Mouse (Mus musculus) cerebral cortex, adult 2 months (tissue): Measurements from ENCODE around the gene Abcc6.

Source experiments
- WGBS: fragments of 180-500 bp; shearing (Covaris S2); methylation state at CpG from one replicate; pipeline ENCODE4 v1.1.7; 2018; 5-methylcytosine and 5-hydroxymethylcytosine counted together

The Abcc6 gene

GRCm38 (mm10) chr7:45929688-45930087, 100.4 kb downstream of the Abcc6 start:
- WGBS, result 100% methylated on average over 1 of the region's 1 CpGs

- 33% methylated on average over 19 of the region's 23 CpGs for WGBS
Measured at GRCm38 (mm10) chr7:45928626-45929295, 101.3 kb downstream of the Abcc6 start.

- 38% methylated on average over 14 of the region's 14 CpGs for WGBS
Measured at GRCm38 (mm10) chr7:45924429-45924816, 105.7 kb downstream of the Abcc6 start.

- WGBS, result 12% methylated on average over 24 of the region's 24 CpGs
Measured at GRCm38 (mm10) chr7:45923762-45924428, 106.2 kb downstream of the Abcc6 start, which contains the start of gene Ccdc114. Ccdc114 (plus strand) TSS chr7:45924072.

GRCm38 (mm10) chr7:45922928-45923761, 107.0 kb downstream of the Abcc6 start:
- under 1% methylated on average over 37 of the region's 37 CpGs for WGBS

DNA sequence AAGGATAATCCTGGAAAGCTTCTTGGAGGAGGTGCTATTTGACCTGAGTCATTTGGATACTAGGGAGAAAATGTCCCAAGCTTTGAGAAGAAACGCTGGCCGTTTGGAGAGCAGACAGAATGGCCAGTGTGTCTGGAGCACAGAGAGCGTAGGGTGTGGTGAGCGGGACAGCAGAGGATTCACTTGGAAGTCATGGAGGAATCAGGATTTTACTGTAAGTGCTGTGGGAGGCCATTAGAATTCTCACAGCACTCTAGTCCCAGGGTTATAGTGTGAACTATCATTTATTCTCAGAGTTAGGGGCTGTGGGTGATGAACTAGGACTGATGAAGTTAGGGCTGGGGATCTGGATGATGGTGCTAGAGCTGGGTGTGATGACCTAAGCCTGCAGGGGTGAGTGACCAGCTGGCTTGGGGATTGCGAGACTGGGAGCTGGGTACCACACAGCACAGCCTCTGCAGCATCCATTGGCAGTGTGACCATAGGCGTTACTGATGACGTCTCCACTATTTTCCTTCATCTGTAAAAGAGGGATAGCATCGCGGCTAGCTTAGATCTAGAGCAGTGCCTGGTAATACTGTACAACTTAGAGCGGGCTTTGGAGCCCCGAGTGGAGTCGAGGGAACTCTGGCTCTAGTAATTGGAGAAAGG, 108.0 kb downstream of the Abcc6 start:
- 77% methylated on average over 12 of the region's 12 CpGs for WGBS

DNA sequence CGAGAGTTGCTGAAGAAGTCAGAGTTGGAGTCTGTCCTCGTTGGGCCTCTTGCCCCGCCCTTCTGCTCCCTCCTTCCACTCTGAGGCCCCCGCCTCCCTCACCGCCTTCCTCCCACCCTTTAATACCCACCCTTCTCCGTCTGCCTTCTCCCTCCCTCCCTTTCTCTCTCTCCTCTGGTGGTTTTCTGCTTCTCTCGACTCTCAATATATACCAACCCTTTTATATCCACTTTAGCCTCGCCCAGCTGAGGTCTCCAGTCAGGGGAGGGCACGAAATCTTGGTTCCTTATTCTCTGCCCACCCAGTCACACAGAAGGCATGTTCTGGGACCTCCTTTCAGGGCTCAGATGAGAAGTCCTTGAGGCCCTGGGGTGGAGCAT, 108.9 kb downstream of the Abcc6 start, which contains the start of gene Emp3:
TSS of gene Emp3 (minus strand) at position 163 of the 380 bp plus-strand sequence.
- WGBS, result 47% methylated on average over 9 of the region's 9 CpGs

DNA sequence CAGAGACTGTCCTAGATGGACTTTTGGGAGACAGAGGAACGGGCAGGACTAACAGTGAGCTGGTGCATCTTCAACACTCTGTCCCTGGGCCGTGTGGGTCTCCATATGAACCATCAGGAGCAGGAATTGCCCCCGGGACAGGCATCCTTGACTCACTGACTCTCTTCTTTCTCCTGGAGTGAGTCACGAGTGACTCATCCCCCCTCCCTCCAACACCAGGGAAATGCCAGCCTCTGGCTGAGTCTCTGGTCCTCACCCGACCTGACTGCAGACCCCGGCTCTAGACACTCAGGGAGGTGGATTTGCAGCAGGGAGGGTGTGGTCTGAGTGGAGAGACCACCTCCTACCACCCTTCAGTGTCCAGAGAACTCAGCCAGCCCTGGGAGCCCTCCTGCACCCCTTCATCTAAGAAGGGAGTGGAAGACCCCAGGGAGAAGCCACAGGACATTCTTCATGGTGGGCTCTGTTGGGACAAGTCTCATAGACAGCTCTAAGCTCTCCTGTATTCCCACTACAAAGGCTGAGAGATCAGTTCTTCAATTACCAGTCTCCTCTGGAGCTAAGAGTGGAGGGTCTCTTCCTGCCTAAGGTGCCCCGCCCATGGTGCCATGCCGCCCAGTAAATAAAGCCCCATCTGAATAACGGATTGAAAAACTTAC, 109.4 kb downstream of the Abcc6 start:
- WGBS, result 50% methylated on average over 9 of the region's 9 CpGs

DNA sequence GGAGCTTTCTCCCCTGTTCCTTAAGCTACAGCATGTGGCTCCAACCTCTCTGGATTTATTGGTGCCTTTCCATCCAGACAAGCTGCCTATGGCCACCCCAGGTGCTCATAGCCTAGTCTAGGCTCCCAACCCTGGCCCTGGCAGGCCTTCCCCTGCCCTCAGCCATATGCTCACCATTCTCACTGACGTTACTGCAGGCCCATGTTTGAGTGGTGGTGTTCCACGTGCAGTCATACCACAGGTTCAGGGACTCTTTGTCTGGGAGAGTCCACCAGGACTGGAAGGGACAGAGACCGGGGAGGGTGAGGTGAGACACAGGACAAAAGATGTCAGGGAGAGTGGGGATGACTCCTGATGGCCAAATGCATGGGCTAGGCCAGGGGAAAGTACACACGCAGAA, 110.3 kb downstream of the Abcc6 start:
- WGBS, result 76% methylated on average over 4 of the region's 4 CpGs

DNA sequence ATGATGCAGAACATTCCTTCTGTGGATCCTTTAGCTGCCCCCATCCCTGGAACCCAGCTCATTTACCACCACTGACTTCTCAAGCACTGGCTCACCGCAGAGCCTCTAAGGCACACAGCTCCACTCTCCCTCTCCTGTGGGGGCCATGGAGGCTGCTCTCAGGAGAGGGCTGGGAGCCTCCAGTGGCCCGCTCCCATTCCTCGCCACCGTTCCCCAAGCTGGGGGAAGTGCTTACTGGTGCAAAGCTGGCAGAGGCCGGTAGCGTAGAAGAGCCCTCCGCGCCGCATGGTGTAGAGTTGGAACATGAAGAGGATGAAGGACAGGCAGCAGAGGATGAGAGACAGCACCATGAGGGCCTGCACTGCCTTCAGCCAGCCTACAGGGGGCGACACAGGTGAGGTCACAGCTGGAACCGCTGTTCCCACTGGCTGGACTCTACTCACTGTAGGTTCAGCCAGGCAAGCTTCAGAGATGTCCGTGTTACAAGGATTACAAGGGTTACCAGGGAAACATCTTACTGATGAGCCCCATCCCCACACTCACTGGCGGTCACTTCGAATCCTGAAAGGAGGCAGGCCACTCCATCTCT, 110.9 kb downstream of the Abcc6 start:
- WGBS, result 75% methylated on average over 14 of the region's 14 CpGs

- WGBS, result 91% methylated on average over 15 of the region's 15 CpGs
Measured at GRCm38 (mm10) chr7:45917926-45918325, 112.2 kb downstream of the Abcc6 start.
